Mouse (Mus musculus) effector memory CD4-positive, alpha-beta T cell, adult 5 months (primary cell): ENCODE results near the gene Btbd9. TPM values are rescaled to one million over a fixed set of nuclear protein-coding genes. Genes with fewer than 3 reads are reported as not detected.

Source experiments
- polyA plus RNA-seq: library from polyadenylated mRNA; unstranded; fragments of 100-300 nt; shearing (Covaris generic); gene quantifications from one replicate; pipeline ENCODE4 v1.2.1, GENCODE M21; 2017

The Btbd9 gene
- 142 TPM for polyA plus RNA-seq

GRCm38 (mm10) chr17:30575941-30576773 is at the start of gene Btbd9:
Btbd9 (minus strand) TSS chr17:30576488.

GRCm38 (mm10) chr17:30624132-30624531 is 47.8 kb upstream of the Btbd9 start, which contains the start of gene Dnah8:
Dnah8 (plus strand) TSS chr17:30624354.

Other genes starting within 250 kb of the Btbd9 start
- gene Dnah8, start 47.9 kb upstream of the Btbd9 start, polyA plus RNA-seq = 16.4 TPM
- gene Glo1, start 50.4 kb upstream of the Btbd9 start, polyA plus RNA-seq = 57.1 TPM